Mouse (Mus musculus) large intestine, adult 2 months (tissue): ENCODE results near the gene Gys2. TPM values are rescaled to one million over a fixed set of nuclear protein-coding genes. Genes with fewer than 3 reads are reported as not detected.

Source experiments
- DNase-seq: peaks from one replicate; pipeline ENCODE4 v3.0.0-alpha.2; 2012; ENCODE audit warnings: low read depth, low spot score
- WGBS: fragments of 180-500 bp; shearing (Covaris S2); methylation state at CpG from one replicate; pipeline ENCODE4 v1.1.7; 2018; 5-methylcytosine and 5-hydroxymethylcytosine counted together
- polyA plus RNA-seq: library from polyadenylated mRNA; depleted of rRNA; stranded (reverse); fragments of >200 nt; gene quantifications from 2 replicates; pipeline ENCODE4 v1.2.3, GENCODE M21; 2012; rRNA removed

Gys2 gene
- polyA plus RNA-seq, 1 experiment = 0.07 TPM

DNA sequence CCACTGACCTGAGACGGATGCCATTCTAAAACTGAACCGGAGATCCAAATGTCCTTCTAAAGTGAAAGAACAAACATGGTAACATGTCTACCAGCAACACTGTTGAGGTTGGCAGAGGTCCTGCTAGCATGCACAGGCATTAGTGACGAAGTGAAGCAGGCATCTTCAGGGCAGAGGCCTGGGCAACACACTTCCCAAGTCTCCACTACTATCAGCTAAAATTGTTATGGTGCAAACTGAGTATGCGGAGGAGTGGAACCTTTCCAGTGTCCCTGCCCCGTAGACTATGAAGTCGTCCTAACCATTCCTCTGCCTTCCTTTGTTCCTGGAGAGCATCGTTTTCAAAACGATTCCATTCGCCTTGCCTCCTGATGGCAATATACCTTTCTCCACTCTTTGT is 88.4 kb downstream of the Gys2 start:
- 92% methylated on average over 9 of the region's 9 CpGs for WGBS

DNA sequence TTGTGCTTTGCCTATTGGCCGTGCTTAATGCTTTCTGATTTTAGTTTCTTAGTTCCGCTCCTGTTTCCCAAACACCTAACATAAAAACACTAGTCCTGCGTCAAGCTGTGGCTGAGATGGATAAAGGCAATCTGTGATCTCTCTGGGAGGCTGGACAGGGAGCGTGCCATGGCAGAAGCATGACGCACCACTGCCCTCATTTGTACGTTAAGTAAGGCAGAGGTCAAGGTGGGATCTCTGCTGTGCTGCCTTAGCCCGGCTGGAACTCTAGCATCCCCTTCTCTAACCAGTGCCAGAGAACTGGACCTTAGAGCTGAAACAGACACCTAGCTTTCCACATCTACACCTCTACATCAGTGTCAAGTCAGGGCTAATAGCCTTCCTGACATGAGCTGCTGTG is 91.3 kb downstream of the Gys2 start:
- DNase-seq = no peak
- WGBS = 94% methylated on average over 7 of the region's 7 CpGs

More for the DNA sequence above, 88.4 kb downstream of the Gys2 start:
- DNase-seq = no peak

DNA sequence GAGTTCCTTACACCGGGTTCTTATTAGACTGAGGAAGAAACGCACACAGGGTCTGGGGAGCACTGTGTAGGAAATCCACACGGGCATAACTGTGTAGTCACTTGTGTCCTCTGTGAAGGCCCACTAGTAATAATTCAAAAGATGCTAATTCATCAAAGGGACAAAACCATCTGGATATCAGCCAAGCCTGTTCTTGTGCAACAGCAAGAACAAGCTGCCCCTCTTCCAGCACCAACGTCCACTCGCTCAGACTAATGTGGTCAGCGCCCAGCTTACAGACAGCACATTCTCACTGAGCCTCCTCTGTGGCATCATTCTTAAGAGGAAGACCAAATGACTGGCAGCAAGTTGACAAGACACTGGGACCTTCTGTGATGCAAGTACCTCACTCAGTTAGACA is 92.9 kb downstream of the Gys2 start:
- WGBS = 86% methylated on average over 6 of the region's 6 CpGs
- DNase-seq = no peak

DNA sequence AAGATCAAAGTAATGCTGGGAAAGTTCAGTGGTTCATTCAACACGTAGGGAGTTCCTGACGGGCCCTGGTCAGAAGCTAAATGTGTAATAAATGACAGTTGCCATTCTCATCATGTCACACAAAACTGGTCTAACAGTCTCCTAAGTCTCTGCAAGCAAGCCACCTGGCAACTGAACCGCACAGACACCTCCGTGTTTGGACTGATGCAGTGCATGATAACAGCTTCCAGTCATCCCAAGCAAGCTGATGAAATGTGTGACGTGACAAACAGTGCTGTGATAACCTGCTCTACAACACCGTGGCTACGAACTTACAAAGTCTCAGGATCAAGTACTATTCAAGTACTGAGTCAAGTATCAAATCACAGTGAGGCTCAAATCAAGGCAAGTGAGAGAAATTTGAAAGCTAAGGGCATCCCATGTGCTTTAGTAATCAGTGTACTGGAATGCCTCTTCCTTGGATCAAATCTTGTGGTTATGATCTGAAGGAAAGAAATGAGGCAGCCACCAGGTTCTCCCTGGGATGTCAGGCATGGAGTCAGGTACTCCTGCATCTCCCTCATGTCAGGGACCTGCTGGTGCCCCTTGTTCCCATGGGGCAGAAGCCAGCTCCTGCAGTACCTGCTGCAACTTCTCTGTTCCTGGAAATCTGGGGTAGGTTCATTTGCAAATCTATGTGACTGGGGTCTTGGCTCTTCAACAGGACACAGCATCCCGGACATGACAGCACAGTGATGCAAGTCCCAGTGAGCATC is 94.2 kb downstream of the Gys2 start:
- 90% methylated on average over 8 of the region's 8 CpGs for WGBS

DNA sequence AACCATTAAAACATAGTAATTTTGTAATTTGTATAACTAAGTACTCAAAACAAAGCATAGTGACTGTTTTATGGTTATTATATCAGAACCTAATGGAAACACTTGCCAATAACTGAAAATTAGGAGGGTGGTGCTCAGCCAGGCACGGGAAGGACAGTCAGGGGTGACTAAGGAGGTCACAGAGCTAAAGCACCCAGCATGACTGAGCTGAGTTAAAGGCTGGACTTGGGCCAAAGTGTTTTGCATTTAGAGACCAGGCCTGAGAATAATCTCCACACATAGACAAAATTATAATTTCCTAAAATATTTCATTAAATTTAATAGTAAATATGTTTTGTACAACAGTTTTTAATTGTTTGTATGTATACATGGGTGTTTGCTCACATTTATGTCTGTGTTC is 95.8 kb downstream of the Gys2 start:
- DNase-seq = no peak
- 56% methylated on average over 1 of the region's 1 CpGs for WGBS

More for the DNA sequence above, 94.2 kb downstream of the Gys2 start:
- no peak for DNase-seq

Other genes starting within 250 kb of the Gys2 start
- gene Iapp, start 174.7 kb downstream of the Gys2 start, polyA plus RNA-seq = 1.4 and 3.9 TPM in 2 replicates
- not detected in 2 replicates for gene Slco1a5, start 150.1 kb downstream of the Gys2 start, polyA plus RNA-seq
- gene Pyroxd1, start 127.5 kb downstream of the Gys2 start, polyA plus RNA-seq = 5.9 and 8.2 TPM in 2 replicates
- 4.3 and 5.4 TPM in 2 replicates for gene Recql, start 86.0 kb downstream of the Gys2 start, polyA plus RNA-seq
- gene Golt1b, start 85.9 kb downstream of the Gys2 start, polyA plus RNA-seq = 7.7 and 8.0 TPM in 2 replicates
- gene Spx, start 59.7 kb downstream of the Gys2 start, polyA plus RNA-seq = 0.27 and 0.36 TPM in 2 replicates
- gene Ldhb, start 34.8 kb upstream of the Gys2 start, polyA plus RNA-seq = 41.9 and 45.7 TPM in 2 replicates
- gene Kcnj8, start 98.5 kb upstream of the Gys2 start, polyA plus RNA-seq = 17.6 and 19.1 TPM in 2 replicates
- gene Abcc9, start 229.2 kb upstream of the Gys2 start, polyA plus RNA-seq = 3.4 and 6.9 TPM in 2 replicates